In the genomic region with DNA sequence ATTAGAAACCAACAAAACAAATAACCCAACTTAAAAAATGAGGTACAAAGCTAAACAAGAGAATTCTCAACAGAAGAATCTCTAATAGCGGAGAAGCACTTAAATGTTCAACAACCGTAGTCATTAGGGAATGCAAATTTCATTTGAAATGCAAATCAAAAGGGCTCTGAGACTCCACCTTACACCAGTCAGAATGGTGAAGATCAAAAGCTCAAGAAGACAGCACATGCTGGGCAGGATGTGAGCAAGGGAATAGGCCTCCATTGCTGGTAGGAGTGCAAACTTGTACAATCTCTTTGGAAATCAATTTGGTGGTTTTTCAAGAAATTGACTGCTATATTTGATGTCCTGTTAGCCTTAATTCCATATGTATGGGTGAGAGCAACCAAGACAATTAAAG, we compare ENCODE assay signal across 32 mouse cellular contexts.
"Had no signal": no experiment of that assay in that cellular context is flagged by ENCODE, and none has a peak within 500 bp of the region (broad histone marks: within the 10 kb centered on the region; RNA-seq: fewer than 3 reads in every experiment).

No protein-coding gene starts in this region.

- H3K36me3 ChIP-seq: heart, embryonic 12.5 days; heart, embryonic 13.5 days; heart, embryonic 15.5 days; hindbrain, embryonic 10.5 days; hindbrain, embryonic 12.5 days; hindbrain, embryonic 13.5 days; hindbrain, embryonic 15.5 days; intestine, embryonic 15.5 days had no signal

- H3K27ac ChIP-seq: heart, embryonic 13.5 days; heart, embryonic 15.5 days; hindbrain, embryonic 10.5 days; hindbrain, embryonic 12.5 days; hindbrain, embryonic 13.5 days; hindbrain, embryonic 14.5 days; hindbrain, embryonic 15.5 days; hindbrain, postnatal 0 days; intestine, embryonic 15.5 days; kidney, postnatal 0 days; layer of hippocampus, adult 2 months; left cerebral cortex, adult 2 months had no signal

- H3K27me3 ChIP-seq: heart, embryonic 12.5 days; heart, embryonic 13.5 days; heart, embryonic 15.5 days; hindbrain, embryonic 12.5 days; hindbrain, embryonic 13.5 days; hindbrain, embryonic 15.5 days; intestine, embryonic 15.5 days had no signal

- H3K4me2 ChIP-seq: heart, embryonic 11.5 days; heart, embryonic 12.5 days; heart, embryonic 13.5 days; heart, embryonic 15.5 days; hindbrain, embryonic 12.5 days; hindbrain, embryonic 13.5 days; hindbrain, embryonic 14.5 days; hindbrain, embryonic 15.5 days; intestine, embryonic 15.5 days had no signal

- H3K4me3 ChIP-seq: heart, embryonic 12.5 days; heart, embryonic 13.5 days; heart, embryonic 15.5 days; hindbrain, embryonic 10.5 days; hindbrain, embryonic 12.5 days; hindbrain, embryonic 13.5 days; hindbrain, embryonic 15.5 days; intestine, embryonic 15.5 days; layer of hippocampus, adult 2 months; left cerebral cortex, adult 2 months had no signal

- ATAC-seq: hindbrain, embryonic 16.5 days; hindbrain, postnatal 0 days; inflammation-experienced regulatory T-cells, adult 6 months; intestine, embryonic 15.5 days; intestine, embryonic 16.5 days; intestine, postnatal 0 days had no signal

- DNase-seq: heart, postnatal 10 days; heart, postnatal 36 days; heart, postnatal 4 days; kidney, adult 11 months; kidney, adult 18-20 months; kidney, adult 2 months; kidney, adult 8-10 months; kidney, adult 9 months; kidney, postnatal 10 days; kidney, postnatal 14 days; kidney, postnatal 25 days; kidney, postnatal 4 days; layer of hippocampus, adult 9-11 months; layer of hippocampus, postnatal 36 days had no signal

- H3K9ac ChIP-seq: heart, embryonic 12.5 days; heart, embryonic 13.5 days; heart, embryonic 15.5 days; hindbrain, embryonic 12.5 days; hindbrain, embryonic 13.5 days; hindbrain, embryonic 14.5 days; hindbrain, embryonic 15.5 days; intestine, embryonic 15.5 days had no signal

- H3K9me3 ChIP-seq: heart, embryonic 12.5 days; heart, embryonic 13.5 days; heart, embryonic 15.5 days; hindbrain, embryonic 10.5 days; hindbrain, embryonic 12.5 days; hindbrain, embryonic 13.5 days; hindbrain, embryonic 15.5 days; intestine, embryonic 15.5 days had no signal

- H3K4me1 ChIP-seq: heart, embryonic 12.5 days; heart, embryonic 13.5 days; heart, embryonic 15.5 days; hindbrain, embryonic 10.5 days; hindbrain, embryonic 12.5 days; hindbrain, embryonic 13.5 days; hindbrain, embryonic 15.5 days; intestine, embryonic 15.5 days had no signal
